Mouse (Mus musculus): Measurements from ENCODE around the gene Dab2ip. TPM values are rescaled to one million over a fixed set of nuclear protein-coding genes. Genes with fewer than 3 reads are reported as not detected.

The Dab2ip gene
- 15.4 and 19.0 TPM in 2 replicates for polyA plus RNA-seq (2015; fragmentation: Nextera tagmentation; extraction: Ambion mirVana)

DNA sequence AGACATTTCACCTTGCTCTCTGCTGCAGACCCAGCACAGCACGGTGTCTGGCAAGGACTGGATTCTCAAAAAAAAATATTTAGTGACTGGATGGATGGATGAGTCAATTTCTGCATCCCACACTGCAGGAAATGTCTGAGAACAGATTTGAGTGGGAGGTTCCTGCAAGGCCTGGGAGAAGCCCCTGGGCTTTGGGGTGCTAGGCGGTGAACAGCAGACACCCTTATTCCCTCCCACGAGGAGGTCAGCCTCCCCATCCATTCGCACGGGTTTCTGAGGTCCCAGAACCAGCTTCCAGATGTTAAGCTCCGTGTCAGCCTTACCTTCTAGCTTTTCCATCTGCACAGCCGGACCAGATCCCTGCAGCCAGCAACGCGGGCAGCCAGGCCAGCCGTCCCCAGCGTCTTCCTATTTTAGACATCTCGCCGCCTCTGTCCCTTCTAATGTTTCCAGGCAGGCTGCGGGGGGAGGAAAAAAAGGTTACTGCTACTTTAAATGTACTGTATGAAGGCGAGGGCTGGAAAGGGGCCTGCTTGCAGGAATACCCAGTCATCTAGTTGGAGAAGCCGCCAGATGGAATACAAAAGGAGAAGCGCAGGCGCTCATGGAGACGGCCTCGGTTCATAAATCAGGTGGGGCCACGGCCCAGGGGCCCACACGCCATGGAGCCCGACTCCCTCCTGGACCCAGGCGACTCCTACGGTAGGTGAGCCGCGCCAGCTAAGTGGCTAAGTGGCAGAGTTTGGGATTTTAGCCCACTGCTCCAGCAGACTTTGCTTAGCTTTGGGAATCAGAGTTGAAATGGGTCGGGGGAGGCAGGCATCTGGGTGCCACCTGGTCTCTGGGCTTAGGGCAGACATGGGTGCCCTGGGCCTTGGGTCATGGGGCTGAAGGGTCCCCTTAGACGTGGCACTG lies at the start of gene Dab2ip:
TSS of gene Dab2ip (plus strand) at position 356 of the 915 bp plus-strand sequence.
- DNase-seq (ENCODE audit: low spot score) = no peak

DNA sequence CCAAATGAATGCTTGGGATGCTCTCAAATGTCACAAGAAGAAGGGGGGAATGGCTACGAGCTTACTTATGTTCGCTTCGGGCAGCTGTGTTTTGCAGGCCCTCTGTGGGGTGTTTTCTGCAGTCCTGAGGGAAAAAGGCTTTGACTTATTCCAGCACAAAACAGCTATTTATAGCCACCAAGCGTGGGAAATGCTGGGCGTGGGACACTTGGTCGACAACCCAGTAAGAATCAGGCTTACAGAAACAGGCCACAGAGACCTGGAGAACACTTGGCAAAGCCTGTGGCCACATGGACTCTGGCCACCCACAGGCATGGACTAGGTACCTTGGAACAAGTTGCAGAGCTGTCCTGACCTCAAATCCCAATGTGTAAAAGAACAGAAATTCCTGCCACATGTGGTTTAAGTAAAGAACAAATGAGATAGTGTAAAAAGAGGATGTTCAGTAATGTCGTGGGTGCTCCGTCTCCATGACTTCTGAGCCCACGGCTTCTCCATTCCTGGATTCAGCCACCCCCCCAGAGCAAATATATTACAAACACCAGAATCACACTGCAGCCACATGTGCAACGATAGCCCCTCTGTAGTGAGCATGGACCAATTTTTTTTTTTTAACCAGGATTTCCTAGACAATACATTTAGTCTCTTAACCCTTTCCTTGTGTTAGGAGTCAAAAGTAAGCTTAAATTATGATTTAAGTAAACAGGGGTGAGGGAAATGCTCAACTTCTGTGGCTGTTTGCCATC lies 49.3 kb upstream of the Dab2ip start:
- DNase-seq (ENCODE audit: low spot score) = no peak

DNA sequence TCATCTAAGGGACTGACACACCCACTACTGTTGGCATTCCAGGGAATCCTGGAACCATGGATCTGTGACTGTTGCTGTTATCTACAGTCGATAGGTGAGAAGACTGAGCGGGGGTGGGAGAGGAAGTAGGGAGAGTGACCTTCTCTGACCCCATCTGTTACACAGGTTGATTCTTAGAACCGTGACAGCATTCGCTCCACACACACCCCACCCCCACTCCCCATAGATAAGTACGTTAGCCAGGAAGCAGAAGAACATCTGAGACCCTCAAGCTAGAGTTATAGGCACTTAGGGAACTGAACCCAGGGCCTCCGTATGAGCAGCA lies 48.8 kb upstream of the Dab2ip start:
- peak; percentile 32 for DNase-seq (ENCODE audit: low spot score)

DNA sequence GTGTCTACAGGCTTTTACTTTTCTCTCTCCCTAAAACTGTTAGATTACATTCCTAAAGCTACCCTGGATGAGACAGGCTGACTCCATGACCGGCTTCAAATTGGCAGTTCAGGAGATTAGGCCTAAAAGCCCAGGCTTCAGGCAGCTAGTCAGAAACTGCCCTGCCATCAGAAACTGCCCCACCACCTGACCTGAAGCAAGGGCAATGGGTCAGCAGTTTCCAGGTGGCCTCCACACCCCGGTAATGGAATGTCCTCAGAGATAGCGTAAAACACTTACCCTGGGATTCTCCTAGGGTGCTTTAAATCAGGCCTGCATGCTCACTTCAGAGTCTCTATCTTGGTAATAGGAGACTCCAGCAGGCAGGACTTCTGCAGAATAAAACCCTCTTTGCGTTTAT lies 48.2 kb upstream of the Dab2ip start:
- DNase-seq (ENCODE audit: low spot score) = no peak

DNA sequence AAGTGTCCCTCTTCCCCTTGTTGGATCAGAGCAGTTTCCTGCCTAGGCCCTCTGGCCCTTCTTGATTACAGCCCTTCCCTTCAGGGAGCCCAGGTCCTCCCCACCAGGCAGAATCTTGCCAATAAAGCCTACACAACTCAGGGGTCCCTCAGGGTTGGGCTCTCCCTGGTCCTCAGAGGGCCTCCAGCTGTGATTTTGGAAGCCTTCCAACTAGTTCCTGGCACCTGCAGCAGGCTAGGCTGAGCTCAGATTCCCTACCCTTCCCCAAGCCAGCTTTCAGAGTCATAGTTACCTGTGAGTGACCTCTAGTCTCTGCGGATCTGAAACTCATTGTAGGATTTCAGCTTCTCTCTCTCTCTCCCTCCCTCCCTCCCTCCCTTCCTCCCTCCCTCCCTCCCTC lies 47.1 kb upstream of the Dab2ip start:
- DNase-seq (ENCODE audit: low spot score) = no peak

DNA sequence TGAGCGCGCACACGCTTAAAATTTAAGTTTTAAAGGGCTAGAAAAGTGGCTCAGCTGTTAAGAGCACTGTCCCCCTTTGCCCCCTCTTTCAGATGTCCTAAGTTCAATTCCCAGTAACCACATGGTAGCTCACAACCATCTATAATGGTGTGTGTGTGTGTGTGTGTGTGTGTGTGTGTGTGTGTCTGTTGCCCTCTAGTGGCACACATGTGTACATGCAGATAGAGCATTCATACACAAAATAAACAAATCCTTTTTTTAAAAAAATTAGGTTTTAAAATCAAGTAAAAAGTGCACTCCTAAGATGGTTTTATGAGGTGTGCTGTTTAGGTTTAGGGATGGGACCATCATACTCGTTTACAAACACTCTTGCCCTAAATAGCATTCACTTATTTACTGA lies 45.8 kb upstream of the Dab2ip start:
- no peak for DNase-seq (ENCODE audit: low spot score)

DNA sequence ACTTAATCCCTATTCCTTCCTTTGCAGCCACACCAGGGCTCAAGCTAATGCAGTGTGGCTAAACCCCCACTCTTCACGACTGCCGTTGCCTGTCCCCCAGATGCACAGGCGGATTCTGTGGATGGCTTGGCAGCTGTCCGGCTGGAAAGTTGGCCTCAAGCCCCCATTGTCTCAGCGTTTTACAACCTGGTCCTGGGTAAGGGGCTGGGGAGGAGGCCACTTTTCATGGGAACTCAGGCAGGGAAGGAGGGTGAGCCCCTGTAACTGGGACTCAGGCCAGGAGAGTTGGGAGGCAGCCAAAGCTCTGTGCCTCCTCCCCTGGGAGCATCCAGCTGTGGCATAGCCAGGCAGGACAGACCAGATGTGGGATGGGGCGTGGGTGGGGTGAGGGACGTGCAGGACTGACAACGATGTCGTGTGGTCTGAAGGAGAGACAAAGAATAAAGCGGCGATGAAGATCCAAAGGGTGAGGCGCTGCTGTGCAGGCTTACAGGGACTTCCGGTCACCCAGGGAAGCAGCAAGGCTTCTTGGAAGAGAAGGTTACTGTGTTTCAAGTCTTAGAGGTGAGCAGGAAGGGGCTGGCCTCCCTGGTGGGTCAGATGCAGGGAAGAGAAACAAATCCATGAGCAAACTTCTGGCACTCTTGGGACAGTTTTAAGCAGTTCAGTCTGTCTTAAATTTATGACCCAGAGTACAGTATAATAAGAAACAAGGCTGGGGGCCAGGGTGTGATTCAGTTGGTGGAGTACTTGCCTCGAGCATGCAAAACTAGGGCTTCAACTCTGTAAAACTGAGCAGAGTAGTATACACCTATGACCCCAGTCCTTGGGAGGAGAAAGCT lies 43.8 kb upstream of the Dab2ip start:
- DNase-seq (ENCODE audit: low spot score) = no peak

DNA sequence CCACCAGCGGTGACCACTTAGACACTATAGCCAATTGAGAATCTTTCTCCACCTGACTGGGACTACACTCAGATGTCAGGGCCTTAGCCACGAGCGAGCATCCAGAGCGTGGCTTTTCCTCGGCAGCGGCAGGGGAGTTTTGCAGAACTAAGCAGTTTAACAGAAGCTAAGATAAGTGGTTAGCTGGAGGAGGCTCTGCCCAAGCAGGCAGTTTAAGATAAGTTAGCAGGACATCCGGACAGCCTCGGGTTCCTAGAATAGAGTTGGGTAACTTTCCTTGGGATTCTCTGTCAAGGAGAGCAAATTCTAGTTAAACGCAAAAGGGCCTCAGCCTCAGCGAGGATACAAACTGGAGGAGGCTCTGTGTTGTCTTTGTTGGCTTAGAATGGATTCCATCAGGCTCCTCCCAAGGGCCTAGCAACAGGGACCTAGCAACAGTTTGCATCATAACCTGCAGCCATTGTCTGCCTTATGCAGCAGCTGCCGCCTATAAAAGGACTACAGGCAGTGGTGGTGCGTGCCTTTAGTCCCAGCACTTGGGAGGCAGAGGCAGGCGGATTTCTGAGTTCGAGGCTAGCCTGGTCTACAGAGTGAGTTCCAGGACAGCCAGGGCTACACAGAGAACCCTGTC lies 31.3 kb upstream of the Dab2ip start:
- DNase-seq (ENCODE audit: low spot score) = no peak

DNA sequence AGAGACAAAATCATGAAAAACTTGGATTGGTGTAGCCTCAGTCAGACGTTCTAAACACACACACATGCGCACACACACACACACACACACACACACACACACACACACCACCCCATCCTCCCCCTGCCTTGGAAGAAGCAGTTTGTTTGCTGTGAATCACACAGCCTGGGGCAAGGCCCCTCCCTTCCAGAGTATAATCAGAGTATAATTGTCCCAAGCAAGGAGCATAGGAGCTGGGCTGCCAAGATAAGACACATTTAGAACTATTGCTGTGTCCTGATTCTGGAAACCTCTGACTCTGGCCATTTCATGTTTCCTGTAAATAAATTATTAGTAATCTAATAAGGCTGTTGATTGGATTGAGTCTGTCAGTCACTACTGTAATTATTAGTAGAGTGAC lies 29.0 kb upstream of the Dab2ip start:
- DNase-seq (ENCODE audit: low spot score) = no peak

DNA sequence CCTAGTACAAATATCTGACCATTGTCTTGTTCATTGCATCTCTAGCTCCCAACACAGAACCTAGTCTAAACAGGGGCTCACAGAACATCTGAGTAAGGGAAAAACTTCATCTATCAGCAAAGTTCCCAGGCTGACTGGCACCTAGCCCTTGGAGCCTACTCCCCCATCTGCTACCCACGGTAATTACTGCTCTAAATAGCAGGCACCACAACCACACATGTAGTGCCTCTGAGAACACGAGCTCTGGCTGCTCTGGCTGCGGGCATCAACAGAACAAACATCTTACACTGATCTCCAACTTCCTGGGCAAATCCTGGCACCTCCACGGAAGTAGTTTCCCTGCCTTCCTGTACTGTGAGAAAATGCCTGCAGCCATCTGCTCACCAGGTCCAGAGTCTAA lies 28.2 kb upstream of the Dab2ip start:
- no peak for DNase-seq (ENCODE audit: low spot score)

DNA sequence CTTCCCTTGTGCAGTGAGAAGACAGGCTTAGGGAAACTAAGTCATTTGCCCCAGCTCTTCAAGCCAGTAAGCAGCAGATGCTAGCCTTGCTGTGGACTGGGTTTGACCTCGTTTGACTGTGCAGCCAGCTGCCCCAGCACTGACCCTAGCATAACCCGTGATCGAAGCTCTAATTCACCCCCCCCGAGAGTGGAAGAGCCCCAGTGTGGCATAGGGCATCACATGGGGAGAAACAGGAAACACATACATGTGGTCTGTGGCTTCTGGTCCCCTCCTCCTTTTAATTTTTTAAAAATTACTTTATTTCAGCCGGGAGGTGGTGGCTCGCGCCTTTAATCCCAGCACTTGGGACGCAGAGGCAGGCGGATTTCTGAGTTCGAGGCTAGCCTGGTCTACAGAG lies 27.3 kb upstream of the Dab2ip start:
- DNase-seq (ENCODE audit: low spot score) = no peak

DNA sequence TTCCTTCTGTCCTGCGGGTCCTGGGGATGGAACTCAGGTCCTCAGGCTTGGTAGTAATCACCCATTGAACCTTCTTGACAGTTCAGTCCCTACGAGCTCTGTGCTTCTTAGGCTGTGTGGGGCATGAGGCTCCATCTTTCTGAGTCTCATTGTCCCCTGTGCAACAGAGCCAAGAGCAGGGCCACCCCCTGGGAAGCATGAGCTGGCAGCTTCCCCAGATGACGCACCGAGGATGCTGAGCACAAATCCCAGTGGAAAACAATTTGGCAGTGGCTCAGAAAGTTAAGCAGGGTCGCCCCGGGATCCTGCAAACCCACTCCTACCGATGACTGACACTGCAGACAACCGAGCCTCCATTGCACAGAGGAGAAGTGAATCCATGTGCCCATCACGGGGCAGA lies 24.4 kb upstream of the Dab2ip start:
- DNase-seq (ENCODE audit: low spot score) = no peak

DNA sequence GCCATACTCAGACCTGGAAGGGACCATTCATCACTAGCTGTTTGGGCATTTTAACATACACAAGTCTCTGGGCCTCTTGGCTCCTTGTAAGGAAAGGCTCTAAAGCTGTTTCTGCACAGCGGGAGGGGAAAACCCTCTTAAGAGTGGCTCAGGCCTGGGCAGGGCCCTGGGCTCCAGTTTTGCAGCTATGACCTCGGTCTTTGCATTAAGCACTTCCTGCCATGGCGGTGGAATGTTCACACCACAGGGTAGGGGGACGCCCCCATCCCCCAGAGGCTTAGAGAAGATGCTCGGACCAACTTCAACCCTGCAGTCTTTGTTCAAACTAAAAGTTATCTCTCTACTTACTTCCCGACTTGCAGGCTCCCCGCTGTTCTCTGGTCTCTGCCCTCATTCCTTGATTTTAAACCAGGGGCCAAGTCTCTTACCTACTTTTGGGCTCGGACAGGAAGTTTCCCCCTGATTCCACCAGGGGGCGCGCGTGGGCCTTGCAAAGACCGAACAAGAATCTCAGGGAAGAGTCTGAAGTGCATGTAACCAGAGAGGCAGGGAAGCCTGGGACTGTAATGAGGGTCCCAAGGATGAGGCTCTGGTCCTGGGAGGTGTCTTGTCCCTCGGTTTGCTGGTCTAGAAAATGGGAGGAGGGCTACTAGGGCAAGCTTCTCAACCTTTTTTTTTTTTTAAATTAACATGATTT lies 18.6 kb upstream of the Dab2ip start:
- peak; percentile 85 for DNase-seq (ENCODE audit: low spot score)

DNA sequence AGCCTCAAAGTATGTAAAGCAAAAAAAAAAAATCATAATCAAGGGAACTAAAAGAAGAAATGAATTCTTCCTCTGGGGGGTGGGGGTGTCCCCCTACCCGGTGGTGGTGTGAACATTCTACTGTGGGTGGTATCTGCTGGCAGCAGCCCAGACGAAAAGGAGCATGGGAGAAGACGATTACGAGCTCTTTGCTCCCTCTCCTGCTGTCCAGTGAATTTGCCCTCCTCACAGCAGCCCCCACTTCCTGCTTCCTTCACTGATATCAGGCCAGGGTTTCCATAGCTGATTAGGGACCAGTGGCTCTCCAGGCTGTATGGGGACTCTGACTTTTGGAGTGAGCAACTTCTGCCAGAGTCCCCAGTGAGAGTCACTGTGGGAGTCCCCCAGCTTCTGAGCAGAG lies 17.3 kb upstream of the Dab2ip start:
- DNase-seq (ENCODE audit: low spot score) = no peak

DNA sequence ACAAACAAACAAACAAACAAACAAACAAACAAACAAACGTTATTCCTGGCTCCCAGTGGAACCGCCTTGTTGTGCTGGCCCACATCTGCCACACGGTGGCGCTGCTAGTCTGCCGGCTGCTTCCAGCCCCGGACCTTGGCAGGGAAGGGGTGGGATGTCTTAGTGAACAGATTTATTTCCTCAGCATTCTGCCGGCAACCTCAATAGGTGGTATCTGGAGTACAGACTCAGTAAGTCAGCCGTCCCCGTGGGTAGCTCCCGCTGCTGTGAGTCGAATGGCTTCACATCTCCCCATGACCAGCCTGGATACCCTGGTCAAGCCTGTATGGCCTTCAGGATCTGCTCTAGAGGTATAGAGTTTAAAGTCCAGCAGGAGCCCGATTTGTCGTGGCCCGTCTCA lies 13.3 kb upstream of the Dab2ip start:
- peak; percentile 60 for DNase-seq (ENCODE audit: low spot score)

DNA sequence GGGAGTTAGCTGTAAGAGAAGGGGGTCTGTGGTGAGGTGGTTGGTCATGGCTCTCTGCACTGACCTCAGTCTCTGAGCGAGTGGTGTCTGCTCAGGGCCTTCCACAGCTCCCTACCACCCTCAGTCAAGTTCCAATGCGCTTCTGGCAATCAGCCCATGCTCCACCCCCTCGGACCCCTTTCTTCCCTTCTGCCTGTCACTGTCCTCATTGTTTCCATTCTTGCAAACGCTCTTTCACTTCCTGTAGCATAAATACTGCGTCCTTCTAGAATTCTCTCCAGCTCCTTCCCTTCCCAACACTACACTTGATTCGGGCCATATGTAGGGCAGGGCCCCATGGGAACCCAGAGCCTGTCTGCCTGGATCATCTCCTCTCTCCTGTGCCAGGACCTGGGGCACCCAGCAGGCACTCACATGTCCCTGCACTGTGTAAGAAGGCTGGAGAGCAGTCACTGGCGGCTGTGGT lies 12.9 kb upstream of the Dab2ip start:
- DNase-seq (ENCODE audit: low spot score) = no peak

DNA sequence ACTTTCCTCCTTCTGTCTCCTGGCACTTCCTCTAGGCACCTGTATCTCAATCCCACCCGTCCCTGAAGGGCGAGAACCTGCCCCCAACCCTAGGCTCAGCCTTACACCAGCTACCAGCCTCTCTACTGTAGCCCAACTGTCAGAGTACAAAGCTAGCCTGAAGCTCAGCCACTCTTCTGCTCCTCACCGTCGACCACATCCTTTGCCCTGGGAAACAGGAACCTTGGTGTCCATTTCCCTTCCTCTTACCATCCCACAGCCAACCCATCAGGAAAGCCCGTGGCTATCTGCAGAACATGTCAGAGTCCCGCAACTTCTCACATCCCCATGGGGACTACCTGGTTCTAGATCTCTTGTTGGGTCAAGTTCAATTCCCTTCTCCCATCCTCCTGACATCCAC lies 11.6 kb upstream of the Dab2ip start:
- no peak for DNase-seq (ENCODE audit: low spot score)

DNA sequence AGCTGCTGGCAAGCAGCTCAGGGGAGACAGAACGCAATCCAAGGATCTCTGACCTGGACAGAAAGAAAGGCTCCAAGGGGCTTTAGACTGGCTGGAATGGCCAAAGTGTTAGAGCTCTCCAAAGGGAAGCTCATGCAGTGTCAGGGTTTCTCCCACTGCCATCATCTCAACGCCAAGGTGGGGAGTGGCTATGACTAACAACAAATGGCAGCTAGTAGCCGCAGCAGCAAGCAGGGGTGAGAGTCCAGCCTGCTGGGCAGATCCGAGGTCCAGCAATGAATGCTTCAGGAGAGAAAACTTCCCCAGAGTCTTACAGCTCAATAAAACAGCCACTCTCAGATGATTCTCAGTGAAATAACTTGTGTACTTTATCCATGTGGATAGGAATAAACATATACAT lies 8.9 kb upstream of the Dab2ip start:
- no peak for DNase-seq (ENCODE audit: low spot score)

DNA sequence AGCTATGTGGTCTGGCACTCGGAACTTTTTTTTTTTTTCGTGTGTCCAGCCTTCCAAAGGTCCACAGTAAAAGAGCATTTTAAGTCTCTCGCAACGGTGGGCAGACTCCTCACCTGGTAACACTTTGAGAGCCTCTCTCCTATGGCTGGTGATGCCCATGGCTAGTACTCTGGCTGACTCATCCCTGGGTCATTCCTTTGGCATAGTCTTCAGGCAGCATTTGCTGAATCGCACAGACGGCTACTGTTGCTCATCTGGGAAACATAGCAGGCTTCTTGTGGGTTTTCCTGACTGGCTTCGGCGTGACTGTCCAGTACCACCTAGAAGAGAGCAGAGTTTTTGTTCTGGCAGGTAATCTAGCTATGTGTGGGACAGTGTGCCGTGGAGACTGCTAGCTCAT lies 8.0 kb upstream of the Dab2ip start:
- DNase-seq (ENCODE audit: low spot score) = no peak

DNA sequence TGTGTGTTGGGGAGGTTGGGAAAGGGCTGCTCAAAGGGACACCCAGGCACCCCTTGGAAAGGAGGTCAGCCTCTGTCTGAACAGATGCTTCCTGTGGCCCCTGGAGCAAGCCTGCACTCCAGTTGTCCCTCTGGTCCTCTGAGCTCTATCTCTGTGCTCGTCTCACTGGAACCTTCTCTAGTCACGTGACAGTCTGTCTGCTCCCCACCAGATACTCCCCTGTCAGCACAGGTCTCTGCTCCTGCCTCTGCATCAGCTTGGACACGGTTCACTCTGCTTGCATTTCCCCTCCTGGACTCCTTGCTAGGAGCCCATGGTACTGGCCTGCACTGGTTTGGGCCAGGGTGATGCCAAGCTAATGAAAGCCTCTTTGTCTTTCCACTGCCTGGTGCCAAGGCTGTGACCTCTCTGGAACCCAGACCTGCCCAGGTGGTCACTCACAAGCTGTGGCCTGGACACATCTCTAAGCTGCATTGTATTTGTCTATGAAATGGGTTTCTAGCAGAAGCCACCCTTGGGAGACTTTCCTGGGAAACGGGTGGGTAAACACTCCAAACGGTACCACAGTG lies 1.1 kb upstream of the Dab2ip start:
- DNase-seq (ENCODE audit: low spot score) = no peak
